Mouse (Mus musculus): ENCODE data around the gene Zswim8. TPM values are rescaled to one million over a fixed set of nuclear protein-coding genes. Genes with fewer than 3 reads are reported as not detected.
"Not testable (repeated sequence)": the region's sequence is repeated elsewhere in the genome, so short reads cannot be mapped to it uniquely, and the experiment has no call there.

Gene Zswim8
- polyA plus RNA-seq, 1 experiment = 198 TPM

GRCm38 (mm10) chr14:20693589-20694101 is 13.7 kb upstream of the Zswim8 start:
- no peak for DNase-seq (ENCODE audit: low read depth)

- DNase-seq (ENCODE audit: low read depth) = no peak
Observed at GRCm38 (mm10) chr14:20694185-20694883, 13.0 kb upstream of the Zswim8 start.

- no peak for DNase-seq (ENCODE audit: low read depth)
Observed at GRCm38 (mm10) chr14:20694884-20695760, 12.2 kb upstream of the Zswim8 start, which contains the start of gene Fut11. TSS of gene Fut11 (plus strand) at chr14:20694968.

DNA sequence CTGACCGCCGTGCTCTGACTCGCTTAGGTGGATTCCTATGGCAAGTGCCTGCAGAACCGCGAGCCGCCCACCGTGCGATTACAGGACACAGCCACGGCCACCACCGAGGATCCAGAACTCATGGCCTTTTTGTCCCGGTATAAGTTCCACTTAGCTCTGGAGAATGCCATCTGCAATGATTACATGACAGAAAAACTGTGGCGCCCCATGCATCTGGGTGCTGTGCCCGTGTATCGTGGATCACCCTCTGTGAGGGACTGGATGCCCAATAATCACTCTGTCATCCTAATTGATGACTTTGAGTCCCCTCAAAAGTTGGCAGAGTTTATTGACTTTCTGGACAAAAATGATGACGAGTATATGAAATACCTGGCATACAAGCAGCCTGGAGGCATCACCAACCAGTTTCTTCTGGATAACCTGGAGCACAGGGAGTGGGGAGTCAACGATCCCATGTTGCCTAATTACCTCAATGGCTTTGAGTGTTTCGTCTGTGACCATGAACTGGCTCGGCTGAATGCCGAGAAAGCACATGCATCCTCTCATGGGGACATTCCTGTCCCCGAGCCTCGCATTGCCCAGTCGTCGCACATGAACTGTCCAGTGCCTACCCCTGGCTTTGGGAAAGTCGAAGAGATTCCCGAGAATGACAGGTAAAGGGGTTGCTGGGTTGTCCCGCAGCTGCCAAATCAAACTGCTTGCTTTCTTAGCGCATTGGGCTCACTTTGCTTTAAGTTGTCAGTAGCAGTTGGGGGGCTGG is 11.4 kb upstream of the Zswim8 start:
- DNase-seq (ENCODE audit: low read depth) = no peak

- no peak for DNase-seq (ENCODE audit: low read depth)
Observed at GRCm38 (mm10) chr14:20696986-20697385, 10.4 kb upstream of the Zswim8 start.

GRCm38 (mm10) chr14:20698515-20698914 is 8.8 kb upstream of the Zswim8 start:
- no peak for DNase-seq (ENCODE audit: low read depth)

DNA sequence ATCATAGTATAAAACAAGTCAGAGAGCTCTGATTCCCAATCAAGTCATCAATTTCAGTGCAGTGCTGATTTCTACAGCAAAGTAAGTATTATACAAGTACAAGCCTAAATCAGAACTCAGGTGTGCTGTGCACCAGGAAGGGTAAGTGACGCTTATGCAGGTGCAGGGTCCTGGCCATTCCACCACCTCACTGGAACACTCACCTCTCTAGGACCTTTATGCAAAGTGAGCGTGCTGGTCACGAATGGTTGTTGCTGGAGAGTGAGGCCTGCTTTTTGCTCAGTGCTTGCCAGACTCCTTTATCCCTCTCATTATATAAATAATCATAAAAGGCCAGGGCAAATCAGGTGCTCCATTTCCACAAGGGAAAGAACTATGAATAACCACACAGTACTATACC is 7.0 kb upstream of the Zswim8 start:
- DNase-seq (ENCODE audit: low read depth) = no peak

DNA sequence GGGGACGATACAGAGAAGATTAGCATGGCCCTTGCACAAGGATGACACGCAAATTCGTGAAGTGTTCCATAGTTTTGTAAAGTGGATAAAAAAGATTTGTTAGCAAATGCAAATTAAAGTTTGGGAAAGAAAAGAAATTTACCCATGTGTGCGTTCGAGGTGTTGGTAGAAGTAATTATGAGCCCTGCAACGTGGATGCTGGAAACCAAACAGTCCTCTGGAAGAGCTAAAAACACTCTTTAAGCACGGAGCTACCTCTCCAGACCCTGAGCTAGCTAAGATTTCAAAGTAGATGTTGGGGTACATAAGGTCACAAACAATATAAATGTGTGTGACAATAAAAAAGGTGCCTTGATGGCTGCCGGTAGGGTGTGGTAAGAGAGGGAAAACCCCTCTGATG is 5.8 kb upstream of the Zswim8 start:
- DNase-seq (ENCODE audit: low read depth) = no peak

DNA sequence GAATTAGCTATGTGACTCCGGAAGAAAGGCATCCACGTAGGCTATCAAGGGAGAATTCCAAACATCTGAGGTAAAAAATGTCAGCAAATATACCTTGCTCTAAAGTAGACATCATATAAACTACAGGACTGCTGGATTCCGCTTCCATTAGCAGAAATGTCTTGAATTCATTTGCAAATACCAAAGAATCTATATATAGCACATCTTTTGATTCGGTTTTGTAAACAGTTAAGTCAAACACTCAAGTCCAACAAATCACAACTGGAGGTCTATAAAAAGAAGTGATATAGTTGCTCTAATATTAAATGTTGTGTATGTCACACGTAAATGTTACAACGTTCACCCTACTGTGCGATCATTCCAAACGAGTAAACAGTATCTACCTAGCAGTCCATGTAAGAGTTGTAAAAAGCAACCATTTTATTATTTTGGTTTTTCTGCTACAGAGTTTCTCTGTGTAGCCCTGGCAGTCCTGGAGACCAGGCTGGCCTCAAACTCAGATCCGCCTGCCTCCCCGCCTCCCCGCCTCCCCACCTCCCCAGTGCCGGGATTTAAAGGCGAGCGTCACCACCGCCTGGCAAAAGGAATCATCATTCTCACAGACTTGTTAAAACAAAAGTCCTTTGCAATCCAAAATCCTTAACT is 5.1 kb upstream of the Zswim8 start:
- DNase-seq (ENCODE audit: low read depth) = no peak

GRCm38 (mm10) chr14:20702741-20703381 is 4.5 kb upstream of the Zswim8 start, which contains the start of gene Chchd1:
TSS of gene Chchd1 (plus strand) at chr14:20703006.
- no peak for DNase-seq (ENCODE audit: low read depth)

- DNase-seq (ENCODE audit: low read depth) = not testable (repeated sequence)
Observed at GRCm38 (mm10) chr14:20703461-20703860, 3.9 kb upstream of the Zswim8 start.

DNA sequence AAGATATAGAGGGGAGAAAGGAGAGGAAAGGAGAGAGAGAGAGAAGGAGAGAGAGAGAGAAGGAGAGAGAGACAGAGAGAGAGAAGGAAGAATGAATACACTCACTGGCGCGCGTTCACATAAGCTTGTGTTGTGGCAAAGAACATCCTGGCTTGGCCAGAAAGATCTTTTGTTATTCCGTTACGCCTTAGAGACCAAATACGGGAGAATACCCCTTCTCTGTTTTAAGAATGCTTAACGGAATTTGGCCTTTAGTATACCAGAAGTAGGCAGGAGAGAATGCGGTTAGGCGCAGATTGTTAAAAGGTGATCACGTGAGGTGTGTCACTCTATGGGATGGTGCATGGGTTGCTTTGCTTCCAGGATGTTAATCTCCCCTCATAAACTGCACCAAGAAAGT is 887 bp downstream of the Zswim8 start:
- no peak for DNase-seq (ENCODE audit: low read depth)

DNA sequence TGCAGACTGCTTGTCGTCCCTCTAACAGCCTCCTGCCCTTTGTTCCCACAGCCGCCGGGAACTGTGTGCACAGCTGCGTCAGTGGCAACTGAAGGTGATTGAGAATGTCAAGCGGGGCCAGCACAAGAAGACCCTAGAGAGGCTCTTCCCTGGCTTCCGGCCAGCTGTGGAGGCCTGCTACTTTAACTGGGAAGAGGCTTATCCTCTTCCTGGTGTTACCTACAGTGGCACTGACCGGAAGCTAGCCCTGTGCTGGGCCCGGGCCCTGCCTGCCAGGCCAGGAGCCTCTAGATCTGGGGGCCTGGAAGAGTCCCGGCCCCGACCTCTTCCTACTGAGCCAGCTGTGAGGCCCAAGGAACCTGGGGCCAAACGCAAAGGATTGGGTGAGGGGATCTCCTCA is 6.5 kb downstream of the Zswim8 start:
- DNase-seq (ENCODE audit: low read depth) = no peak

DNA sequence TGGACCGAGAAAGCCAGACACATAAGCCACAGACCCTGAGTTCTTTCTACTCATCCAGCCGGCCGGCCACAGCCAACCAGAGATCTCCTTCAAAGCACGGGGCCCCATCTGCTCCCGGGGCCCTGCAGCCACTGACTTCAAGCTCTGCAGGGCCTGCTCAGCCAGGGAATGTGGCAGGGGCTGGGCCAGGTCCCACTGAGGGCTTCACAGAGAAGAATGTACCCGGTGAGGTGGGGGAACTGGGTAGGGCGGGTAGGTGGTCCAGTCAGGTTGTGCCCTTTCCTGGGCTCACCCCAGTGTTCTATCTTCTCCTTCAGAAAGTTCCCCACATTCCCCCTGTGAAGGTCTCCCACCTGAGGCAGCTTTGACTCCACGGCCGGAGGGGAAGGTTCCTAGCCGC is 11.1 kb downstream of the Zswim8 start:
- DNase-seq (ENCODE audit: low read depth) = no peak

GRCm38 (mm10) chr14:20719767-20720166 is 12.4 kb downstream of the Zswim8 start:
- no peak for DNase-seq (ENCODE audit: low read depth)

GRCm38 (mm10) chr14:20721371-20721770 is 14.0 kb downstream of the Zswim8 start:
- no peak for DNase-seq (ENCODE audit: low read depth)

DNA sequence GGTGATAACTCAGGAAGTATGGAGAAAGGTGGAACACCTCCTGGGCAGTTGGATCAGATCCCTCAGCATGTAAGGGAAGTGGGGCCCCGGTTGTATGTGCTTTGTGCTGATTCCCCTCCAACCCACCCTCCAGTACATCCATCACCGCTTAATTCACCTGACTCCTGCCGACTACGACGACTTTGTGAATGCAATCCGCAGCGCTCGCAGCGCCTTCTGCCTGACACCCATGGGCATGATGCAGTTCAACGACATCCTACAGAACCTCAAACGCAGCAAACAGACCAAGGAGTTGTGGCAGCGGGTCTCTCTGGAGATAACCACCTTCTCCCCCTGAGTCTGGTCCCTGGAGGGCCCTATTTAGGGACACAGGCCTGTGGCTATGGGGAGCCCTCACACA is 15.7 kb downstream of the Zswim8 start:
- no peak for DNase-seq (ENCODE audit: low read depth)

- no peak for DNase-seq (ENCODE audit: low read depth)
Observed at GRCm38 (mm10) chr14:20724043-20724442, 16.7 kb downstream of the Zswim8 start.

DNA sequence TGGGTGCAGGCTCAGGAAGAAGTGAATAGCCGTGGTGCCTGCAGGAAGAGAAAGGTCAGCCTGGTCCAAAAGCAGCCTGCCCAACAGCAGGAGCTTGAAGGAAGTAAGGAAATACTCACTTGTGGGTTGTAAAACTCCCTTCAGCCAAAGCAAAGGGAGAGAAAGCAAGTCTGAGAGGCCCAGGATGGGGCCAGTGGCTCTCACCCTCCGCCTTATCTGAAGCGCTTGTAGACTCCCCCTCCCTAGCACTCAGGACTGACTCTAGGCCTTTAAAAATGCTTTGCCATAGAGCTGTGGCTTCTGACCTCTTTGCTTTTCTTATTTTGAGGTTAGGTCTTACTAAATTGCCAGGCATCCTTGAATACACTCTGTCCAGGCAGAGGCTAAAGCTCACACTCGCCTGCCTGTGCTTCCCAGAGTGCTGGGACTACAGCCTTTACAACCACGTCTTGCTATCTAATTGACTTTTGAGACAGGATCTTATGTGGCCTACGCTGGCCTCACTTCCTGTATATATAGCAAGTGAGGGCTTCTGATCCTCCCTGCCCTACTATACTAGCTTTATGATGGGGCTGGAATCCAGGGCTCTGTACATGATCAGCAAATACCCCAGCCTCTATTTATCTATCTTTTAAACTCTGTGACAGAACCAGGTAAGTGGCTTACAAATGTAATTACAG is 18.4 kb downstream of the Zswim8 start:
- DNase-seq (ENCODE audit: low read depth) = no peak

DNA sequence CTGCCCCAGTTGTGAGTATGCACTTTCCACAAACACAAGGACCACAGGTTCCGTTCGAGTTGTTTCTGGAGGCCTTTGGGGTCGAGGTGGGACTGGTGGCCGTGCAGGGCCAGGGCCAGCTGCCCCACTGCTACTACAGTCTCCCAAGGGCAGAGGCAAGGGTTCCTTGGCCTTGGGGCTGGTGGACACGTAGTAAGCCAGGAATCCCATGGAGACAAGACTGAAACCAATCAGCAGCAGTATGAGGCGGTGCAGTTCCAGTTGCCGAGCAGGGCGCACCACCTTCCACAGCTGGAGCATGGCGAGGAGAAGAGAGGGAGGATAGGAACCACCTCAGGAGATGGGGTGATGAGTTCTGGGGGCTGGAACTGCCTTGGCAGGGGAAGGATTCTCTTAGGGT is 22.5 kb downstream of the Zswim8 start:
- no peak for DNase-seq (ENCODE audit: low read depth)

All from gonadal fat pad, adult 2 months (tissue).